Mouse (Mus musculus) kidney, postnatal 25 days (tissue): ENCODE data around the gene Bmpr1a.
"Not testable (repeated sequence)": the region's sequence is repeated elsewhere in the genome, so short reads cannot be mapped to it uniquely, and the experiment has no call there.

Experiments
- DNase-seq, 2 experiments: peaks; one replicate each; pipeline ENCODE4 v3.0.0; 2021; ENCODE audit warnings: mixed read lengths in 2 of 2

Bmpr1a gene

DNA sequence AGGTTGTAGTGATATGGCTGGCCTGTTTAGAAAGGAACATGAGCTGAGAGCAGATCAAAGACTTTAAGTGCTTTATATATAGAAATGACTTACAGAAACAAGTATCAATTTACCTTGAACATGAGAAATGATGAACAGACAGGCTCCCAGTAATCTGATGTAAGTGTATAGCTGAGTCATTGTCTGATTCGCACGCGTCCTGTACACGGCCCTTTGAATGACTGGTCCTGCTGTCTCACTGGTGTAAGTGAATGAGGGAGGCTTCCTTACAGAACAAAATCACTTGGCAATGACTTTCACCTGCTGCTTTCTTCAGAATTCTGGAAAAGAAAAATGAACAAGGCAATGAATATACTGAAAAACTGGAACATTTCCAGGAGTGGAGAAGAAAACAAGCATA lies 55.5 kb downstream of the Bmpr1a start:
- DNase-seq = no peak

DNA sequence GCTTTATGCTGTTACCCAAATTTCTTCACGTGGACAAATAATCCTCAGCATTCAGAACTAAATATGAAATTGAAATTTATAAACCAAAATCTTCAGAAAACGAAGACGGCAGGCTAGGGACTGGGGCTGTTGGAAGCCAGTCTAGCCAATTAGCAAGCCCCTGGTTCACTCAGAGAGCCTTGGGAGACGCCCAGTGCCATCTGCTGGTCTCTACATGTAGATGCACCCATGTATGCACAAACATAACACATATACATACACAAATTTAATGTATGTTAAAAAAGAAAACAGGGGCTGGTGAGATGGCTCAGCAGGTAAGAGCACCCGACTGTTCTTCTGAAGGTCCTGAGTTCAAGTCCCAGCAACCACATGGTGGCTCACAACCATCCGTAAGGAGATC lies 56.5 kb downstream of the Bmpr1a start:
- no peak for DNase-seq

DNA sequence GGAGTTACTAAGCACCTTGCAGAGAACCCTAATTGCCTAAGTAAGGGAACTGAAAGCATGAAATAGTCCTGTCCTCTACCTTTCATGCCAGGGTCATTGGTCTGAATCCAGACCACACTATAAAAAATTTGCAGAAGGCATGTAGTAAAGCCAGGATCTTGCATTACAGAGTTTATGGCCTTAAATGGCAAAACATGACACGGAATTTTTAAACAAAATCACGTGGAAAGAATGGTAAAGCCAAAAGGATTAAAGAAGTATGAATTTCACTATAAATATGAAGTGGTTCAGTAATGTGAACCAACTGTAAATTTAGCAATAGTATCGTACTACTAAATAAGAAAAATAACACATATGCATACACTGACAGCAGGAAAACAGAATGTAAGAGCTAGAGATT lies 57.8 kb downstream of the Bmpr1a start:
- no peak for DNase-seq

DNA sequence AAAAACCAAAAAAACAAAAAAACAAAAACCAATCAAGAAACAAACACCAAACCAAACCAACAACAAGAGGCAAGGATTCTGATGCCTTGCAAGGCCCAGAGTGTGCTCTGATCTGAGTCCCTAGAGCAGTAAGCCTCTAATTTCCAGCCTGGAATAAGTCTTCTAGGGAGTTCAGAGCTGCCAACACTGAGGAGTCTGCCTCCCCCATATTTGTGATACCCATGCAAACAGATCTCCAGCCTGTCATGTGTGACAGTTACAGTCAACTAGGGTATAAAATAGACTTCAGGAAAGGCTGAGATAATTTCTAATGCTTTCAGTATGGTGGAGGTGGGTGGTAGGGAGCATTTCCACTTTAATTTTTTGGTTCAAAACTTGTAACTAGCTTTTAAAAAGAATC lies 58.2 kb downstream of the Bmpr1a start:
- DNase-seq = no peak

DNA sequence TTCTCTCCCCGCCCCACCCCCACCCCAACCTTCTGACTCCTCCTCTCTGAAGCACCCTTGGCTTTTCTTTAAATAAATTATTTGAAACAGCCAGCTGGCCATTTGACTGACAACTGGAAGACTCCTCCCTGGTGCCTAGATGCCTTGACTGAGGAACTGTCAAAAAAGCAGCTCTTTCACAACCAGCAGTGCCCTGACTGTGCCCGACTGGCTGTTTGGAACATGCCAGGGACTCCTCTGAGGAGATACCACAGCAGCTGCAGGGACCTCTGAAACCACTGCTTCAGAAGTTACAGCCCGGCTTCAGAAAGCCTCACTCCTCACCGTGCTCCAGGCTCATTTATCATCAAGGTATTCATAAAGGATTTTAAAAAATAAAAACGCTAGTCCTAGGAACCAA lies 58.8 kb downstream of the Bmpr1a start:
- no peak for DNase-seq

DNA sequence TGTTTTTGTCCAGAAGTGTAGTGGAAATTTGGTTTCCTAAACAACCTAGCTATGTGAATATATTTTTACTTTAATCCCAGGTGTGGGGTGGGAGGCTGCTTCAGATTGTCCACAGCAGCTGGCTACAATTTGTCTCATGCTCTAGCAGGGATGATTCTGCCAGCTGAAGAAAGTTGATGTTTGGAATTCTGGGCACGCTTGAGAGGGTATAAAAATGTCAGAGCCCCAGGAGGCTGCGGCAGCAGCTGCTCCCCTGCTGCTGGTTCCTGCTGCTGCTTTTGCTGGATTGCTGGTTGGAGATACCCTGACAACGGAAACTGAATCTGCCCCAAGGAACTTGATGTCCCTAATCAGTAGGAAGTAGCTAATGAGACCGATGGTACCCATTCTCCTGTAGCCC lies 60.6 kb downstream of the Bmpr1a start:
- no peak for DNase-seq

DNA sequence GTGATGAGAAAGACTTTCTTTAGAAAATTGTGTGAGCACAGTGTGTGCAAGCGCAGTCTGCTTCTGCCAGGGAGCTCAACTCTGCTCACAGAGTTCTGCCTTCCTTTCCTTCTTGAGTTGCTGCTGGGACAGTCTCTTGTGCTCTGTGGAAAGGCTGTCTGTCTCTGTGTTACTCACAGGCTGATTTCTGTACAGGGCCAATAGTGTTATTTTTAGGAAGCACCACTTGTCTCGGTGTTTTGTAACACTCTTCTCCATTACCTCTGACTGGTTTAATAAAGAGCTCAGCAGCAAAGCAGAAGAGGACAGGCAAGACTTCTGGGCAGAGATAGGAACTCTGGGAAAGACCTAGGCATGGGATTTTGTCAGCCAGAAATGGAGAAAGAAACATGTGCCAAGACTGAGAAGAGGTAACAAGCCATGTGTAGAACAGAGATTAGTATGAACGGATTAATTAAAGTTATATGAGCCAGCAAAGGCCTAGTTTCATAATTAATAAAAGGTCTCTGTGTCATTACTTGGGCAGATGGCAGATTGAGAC lies 62.5 kb downstream of the Bmpr1a start:
- no peak for DNase-seq

DNA sequence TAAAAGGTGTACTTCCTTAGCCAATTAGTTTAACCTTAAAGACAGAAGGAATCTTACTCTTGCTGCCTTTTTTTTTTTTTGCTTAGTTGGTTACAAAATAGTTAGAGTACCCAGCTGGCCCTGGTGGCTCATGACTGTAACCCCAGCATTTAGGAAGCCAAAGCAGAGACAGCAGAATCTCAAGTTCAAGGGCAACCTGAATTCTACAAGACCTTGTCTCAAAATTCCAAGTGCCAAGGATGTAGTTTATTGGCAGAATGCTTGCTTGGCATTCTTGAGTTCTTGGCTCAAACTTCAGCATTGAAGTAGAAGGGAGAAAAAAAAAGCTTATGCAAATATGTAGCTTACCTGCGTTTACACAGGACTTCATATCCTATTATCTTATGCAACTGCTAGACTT lies 74.1 kb downstream of the Bmpr1a start:
- DNase-seq = no peak

DNA sequence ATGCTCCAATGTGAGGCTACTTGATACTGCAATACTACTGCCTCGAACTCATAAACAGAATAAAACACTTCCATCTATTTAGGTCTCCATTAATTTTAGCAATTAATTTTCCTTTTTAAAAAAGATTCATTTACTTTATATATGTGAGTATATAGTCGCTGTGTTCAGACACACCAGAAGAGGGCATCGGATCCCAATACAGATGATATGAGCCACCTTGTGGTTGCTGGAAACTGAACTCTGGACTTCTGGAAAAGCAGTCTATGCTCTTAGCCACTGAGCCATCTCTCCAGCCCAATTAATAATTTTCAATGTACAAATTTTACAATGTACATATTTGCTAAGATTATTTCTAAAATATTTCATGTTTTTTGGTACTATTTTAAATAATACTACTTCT lies 74.9 kb downstream of the Bmpr1a start:
- no peak for DNase-seq

DNA sequence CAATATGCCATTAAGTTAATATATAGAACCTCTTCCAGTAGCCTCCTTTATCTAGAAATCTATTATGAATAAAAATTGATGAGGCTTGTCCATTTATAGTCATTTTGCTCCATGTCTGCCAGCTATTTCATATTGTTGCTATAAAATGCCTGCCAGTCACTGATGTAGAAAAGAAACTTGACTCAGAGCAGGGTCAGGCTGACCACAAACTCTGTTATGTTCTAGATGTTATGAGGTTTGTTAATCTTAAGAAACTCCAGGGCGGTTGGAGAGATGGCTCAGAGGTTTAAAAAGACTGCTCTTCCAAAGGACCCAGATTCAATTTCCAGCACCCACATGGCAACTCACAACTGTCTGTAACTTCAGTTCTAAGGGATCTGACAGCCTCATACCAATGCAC lies 82.1 kb downstream of the Bmpr1a start:
- DNase-seq = no peak

DNA sequence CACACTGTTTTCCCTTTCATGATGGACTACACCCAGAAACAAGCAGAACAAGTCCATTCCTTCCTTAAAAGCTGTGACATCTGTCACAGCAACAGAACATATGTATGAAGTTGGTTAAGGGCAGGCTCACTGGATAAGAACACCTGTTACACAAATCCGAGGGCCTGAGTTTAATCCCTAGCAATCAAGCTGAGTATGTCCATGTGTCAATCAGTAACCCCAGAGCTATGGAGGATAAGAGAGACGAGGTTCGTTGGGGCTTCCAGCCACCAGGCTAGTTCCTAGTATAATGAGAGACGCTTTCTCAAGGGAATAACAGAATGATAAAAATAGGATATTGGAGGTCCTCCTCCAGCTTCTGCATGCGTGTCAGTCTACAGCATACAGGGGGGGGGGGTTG lies 85.6 kb downstream of the Bmpr1a start:
- DNase-seq = no peak

DNA sequence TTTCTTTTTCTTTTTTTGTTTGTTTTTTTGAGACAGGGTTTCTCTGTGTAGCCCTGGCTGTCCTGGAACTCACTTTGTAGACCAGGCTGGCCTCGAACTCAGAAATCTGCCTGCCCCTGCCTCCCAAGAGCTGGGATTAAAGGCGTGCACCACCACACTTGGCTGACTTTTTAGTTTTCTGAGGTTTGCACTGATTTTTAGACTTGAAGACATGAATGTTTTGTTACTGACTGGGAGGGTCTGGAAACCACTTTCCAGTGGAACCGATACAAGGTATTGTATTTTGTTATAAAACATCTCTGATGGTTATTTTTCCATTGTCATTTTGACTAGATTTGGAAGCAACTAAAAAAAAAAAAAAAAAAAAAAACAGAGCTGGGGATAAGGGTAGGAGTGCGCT lies 86.2 kb downstream of the Bmpr1a start:
- DNase-seq = not testable (repeated sequence)

DNA sequence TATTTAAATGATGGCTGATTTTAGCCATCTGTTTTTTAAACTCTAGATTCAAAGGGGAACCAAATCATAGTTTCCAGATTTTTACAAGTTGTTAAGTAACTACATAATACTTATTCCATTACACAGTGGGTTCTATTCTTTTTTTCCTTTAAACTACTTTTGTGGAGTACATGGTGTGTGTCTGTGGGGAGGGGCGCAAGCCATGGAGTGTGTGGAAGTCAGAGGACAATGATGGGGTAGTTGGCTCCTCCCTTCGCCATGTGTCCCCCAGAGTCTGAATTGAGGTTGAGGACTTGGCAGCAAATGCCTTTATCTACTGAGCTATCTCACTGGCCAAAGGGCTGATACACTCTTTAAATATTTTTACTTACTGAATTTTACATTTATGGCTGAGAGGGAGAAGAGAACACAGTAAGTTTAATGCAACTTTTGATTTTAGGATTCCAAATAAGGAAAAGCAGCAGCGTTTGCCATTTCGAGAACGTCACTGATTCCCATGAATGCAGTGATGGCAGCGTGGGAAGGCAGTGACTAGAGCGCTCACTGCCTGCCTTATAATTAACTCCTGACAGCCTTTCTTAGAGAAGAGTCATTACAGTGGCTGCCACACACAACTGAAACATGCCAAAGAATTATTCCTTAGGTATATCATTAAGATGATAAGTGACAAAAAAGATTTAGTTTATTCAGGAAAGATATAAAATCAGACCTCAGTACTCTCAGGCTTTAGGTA lies 90.8 kb downstream of the Bmpr1a start:
- no peak for DNase-seq

DNA sequence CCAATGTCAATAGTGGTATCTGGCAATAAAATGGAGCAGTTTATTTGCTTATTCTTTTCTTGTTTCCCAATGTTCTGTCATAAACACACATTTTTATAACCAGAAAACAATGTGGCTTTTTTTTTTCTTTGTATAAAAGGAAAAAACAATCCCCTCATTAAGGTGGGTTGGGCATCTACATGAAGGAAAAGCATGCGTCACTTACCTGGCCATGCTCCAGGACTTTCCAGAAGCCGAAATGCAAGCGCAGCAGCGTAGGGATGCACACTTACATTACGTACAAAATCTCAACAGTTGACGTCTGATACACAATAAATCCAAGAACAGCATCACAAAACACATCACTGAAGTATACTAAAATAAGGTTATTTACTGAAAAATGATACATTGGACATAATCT lies 92.4 kb downstream of the Bmpr1a start:
- DNase-seq = peak in 1 of 2 experiments; percentile 12

DNA sequence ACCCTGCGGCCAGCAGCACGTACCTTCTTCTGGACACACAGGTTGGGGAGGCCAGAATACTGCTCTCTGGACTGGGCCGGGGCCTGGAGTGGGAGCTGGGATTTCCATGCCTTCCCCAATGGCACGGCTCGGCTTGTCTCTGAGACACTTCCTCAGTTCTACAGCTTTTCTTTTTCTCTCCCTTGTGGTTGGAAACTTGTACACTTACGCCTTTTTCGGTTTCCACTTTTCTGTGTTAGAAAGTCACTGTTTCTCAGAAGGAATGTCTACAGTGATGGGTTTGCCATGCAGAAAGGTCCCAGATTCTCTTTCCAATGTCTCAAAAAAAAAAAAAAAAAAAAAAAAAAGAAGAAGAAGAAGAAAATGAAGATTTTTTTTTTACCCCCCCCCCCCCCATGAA lies 99.7 kb downstream of the Bmpr1a start:
- no peak for DNase-seq

DNA sequence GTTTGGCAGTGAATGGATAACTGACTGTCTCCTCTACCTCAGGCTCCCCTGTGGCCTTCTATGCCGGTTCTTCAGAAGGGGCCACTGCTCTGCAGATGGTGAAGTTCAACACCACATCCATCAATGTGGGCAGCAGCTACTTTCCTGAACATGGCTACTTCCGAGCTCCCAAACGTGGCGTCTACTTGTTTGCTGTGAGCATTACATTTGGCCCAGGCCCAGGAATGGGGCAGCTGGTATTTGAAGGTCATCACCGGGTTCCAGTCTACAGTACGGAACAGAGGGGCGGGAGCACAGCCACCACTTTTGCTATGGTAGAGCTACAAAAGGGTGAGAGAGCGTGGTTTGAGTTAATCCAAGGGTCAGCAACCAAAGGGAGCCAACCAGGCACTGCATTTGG lies 100.3 kb downstream of the Bmpr1a start:
- no peak for DNase-seq

DNA sequence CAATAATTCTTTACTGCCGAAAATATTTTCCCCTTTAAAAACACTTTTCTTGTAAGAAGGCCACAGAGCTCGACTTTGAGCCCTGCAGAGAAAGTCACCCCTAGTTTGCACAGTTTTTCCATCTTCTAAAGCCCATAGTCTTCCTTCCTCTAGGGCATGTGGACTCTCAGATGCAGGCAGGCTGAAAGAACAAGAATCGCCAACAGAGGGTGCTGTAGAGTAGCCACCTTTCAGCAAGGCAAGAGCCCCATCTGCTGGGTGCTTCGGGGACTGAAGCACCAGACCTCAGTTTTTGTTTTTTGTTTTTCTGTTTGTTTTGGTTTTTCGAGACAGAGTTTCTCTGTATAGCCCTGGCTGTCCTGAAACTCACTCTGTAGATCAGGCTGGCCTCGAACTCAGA lies 102.0 kb downstream of the Bmpr1a start:
- DNase-seq = peak; percentile 80 to 93

DNA sequence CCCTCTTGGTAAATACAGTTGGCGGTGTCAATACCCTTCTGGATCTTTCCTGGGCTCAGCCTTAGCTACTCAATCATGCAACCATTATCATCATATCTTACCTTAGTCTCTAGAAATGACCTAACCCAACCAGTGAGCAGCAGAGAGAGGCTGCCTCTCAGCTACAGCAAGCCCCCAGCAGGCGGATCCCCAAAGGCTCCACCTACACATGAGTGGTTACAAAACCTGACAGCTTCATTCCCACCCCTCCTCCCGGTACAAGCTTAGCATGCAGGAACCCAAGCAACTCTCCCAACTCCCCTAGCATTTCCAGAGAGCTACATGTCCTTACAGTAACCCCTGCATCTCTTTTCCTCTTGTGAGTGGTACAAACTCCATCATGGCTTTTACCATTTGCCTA lies 103.1 kb downstream of the Bmpr1a start:
- no peak for DNase-seq

DNA sequence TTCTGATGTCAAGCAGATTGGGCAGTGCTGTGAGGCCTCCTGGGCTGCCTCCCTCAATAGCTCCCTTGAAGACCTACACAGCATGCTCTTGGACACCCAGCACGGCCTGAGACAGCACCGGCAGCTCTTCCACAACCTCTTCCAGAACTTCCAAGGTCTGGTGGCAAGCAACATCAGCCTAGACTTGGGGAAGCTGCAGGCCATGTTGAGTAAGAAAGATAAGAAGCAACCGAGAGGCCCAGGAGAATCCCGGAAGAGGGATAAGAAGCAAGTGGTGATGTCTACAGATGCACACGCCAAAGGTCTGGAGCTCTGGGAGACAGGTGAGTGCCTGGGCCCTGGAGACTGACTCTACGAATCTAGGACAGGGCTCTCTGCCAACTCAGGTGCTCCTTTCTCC lies 103.8 kb downstream of the Bmpr1a start:
- no peak for DNase-seq

DNA sequence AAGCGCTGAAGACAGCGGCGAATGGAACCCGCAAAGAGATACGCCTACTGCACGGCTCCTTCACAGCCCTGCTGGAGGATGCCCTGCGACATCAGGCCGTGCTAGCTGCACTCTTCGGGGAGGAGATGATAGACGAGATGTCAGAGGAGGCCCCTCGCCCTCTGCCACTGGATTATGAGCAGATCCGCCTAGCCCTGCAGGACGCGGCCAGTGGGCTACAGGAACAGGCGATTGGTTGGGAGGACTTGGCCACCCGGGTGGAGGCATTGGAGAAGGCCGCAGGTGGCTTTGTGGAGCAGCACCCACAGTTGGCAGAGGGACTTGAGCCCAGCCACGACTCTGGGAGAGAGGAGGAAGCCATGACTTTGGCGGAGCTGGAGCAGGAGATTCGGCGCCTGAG lies 104.2 kb downstream of the Bmpr1a start:
- DNase-seq = no peak

DNA sequence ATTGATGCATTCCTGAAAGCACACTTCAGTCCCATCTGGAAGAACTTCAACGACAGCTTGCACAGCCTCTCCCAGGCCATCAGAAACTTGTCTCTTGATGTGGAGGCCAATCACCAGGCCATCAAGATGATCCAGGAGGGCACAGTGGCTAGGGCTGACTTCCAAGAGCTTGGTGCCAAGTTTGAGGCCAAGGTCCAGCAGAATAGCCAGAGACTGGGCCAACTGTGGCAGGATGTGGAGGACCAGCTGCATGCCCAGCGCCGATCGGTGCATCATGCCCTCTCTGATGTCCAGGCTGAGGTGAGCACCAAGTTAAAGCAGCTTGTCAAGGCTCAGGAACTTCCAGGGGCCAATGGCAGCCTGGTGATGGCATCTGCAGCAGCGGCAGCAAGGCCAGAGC lies 105.3 kb downstream of the Bmpr1a start:
- peak; percentile 27 to 60 for DNase-seq

DNA sequence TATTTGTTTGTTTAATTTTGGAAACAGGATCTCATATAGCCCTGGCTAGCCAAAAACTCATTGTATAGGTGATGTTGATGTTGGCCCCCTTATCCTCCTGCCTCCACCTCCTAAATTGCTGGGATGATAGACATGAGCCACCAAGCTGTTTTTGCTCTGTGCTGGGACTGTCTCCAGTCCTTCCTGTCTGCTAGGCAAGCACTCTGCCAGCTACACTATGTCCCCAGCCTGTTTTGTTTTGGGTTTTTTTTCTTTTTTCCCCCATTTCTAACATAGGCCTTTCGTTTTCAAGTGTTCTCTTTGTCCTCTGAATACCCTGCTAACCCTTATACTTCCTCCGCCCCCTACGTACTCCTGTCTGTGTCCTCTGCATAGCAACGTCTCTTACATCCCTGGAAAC lies 109.8 kb downstream of the Bmpr1a start:
- no peak for DNase-seq

DNA sequence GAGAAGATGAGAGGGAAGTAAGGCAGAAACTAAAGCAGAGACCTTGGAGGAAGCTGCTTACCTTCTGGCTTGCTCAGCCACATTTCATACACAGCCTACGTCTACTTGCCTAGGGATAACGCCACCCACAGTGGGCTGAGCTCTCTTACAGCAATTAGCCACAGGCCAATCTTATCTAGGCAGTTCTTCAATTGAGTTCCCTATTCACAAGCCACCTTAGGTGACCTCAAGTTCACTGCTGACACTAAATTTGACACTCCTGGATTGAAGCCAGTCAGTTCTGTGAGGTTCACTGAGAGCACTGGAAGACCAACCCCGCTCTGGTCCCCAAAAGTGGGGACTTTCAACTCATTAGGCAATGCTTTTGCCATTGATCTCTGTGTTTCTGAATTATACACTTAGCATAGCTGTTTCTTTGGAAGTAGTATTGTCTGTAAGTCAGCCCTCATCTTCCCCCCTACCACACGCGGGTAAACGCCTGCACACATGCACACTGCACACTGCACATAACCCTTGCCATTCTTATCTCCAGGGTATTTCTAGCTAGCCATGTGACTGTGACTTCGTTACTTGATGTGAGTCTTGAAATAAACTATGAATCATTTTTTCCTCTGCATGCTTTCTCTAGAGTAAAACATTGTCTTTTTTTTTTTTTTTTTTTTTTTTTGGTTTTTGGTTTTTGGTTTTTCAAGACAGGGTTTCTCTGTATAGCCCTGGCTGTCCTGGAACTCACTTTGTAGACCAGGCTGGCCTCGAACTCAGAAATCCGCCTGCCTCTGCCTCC lies 120.0 kb downstream of the Bmpr1a start:
- DNase-seq = no peak

DNA sequence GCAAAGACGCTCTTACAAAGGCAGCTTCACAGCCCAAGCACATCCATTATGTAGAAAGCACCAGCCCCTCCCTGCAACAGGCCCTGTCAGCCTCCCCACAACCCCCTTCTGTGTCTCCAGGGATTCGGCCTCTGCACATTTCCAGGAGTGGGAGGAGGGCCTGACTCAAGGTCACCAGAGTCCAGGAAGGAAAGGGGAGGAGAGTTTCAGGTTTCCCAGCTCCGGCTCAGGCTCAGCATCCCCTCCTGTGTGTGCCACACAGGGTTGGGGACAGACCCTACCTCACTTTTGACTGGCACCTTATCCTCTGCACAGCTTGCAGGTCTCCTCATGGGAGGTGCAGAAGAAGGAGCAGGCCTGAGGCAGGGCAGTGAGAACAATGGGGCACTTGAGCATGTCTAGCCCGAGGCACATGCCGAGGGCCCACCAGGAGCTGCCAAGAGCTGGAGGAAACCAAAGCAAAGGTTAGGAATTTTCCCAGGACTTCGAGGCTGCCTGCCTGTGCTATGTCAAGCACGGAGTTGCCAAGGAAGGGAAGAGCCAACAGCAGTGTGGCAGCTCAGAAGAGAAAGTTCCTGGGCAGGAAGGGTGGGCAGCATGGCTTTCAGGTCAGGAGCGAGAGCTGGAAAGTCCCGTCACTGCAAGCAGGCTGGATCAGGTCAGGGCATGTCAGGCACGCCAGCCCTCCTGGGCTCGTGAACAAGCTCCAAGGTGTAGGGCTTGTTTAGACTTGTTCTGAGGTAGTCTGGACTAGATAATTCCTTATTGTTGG lies 124.4 kb downstream of the Bmpr1a start:
- DNase-seq = peak; percentile 70 to 84
